Mouse (Mus musculus) kidney, adult 2 months (tissue): ENCODE measurements around the gene Vipr2. TPM values are rescaled to one million over a fixed set of nuclear protein-coding genes. Genes with fewer than 3 reads are reported as not detected.

ENCODE experiments used
- DNase-seq: peaks from one replicate; pipeline ENCODE4 v3.0.0; 2021
- H3K27ac ChIP-seq: fragments of 200-500 bp; 2 replicates; pipeline ENCODE4 v1.5.1; 2012; ENCODE audit warnings: low read depth, low read length, control low read depth, inconsistent platforms; ENCODE audit not compliant: insufficient read depth
- H3K27me3 ChIP-seq: fragments of 200-500 bp; replicated peaks from 2 replicates; pipeline ENCODE4 v1.6.1; 2012; ENCODE audit warnings: mild to moderate bottlenecking, moderate library complexity, low read length, inconsistent platforms; ENCODE audit not compliant: control insufficient read depth, insufficient read depth
- H3K36me3 ChIP-seq: fragments of 200-500 bp; 2 replicates; pipeline ENCODE4 v1.6.1; 2012; ENCODE audit warnings: mild to moderate bottlenecking, moderate library complexity, low read length, inconsistent platforms; ENCODE audit not compliant: control insufficient read depth, insufficient read depth
- H3K4me1 ChIP-seq: fragments of 200-500 bp; 2 replicates; pipeline ENCODE4 v1.6.1; 2011; ENCODE audit warnings: low read length; ENCODE audit not compliant: control insufficient read depth, insufficient read depth
- H3K4me3 ChIP-seq: fragments of 200-500 bp; 2 replicates; pipeline ENCODE4 v1.5.1; 2011; ENCODE audit warnings: mild to moderate bottlenecking, low read depth, low read length, control low read depth; ENCODE audit not compliant: insufficient read depth
- CTCF ChIP-seq: fragments of 200-500 bp; conservative IDR thresholded peaks from 2 replicates; pipeline ENCODE4 v1.5.1; 2011; ENCODE audit warnings: low read depth, mild to moderate bottlenecking, control low read depth, low read length, moderate library complexity, mixed read lengths; ENCODE audit not compliant: insufficient read depth, insufficient read length
- POLR2A ChIP-seq: fragments of 200-500 bp; IDR thresholded peaks from one replicate; pipeline ENCODE4 v1.6.1; 2011; ENCODE audit warnings: low read depth, low read length, control low read depth
- WGBS: fragments of 180-500 bp; shearing (Covaris S2); methylation state at CpG from one replicate; pipeline ENCODE4 v1.1.7; 2018; 5-methylcytosine and 5-hydroxymethylcytosine counted together
- polyA plus RNA-seq: library from polyadenylated mRNA; depleted of rRNA; stranded (reverse); fragments of >200 nt; gene quantifications from 2 replicates; pipeline ENCODE4 v1.2.3, GENCODE M21; 2012

Gene Vipr2
- polyA plus RNA-seq, 1 experiment: 0.52 TPM

- DNase-seq: no peak
- Histone ChIP-seq H3K4me1 (no peaks in the 10 kb centered on the region), H3K27me3 (no peaks in the 10 kb centered on the region), H3K36me3 (no peaks in the 10 kb centered on the region), H3K4me3 (no peak overlapping the region), H3K27ac (no peak overlapping the region)
- TF ChIP-seq POLR2A (no peak), CTCF (no peak)
- WGBS: 90% methylated on average over 2 of the region's 2 CpGs
Observed at GRCm38 (mm10) chr12:116101945-116102344, 24.4 kb downstream of the Vipr2 start.

GRCm38 (mm10) chr12:116109451-116110353 lies 32.2 kb downstream of the Vipr2 start:
- H3K36me3 ChIP-seq: no peaks in the 10 kb centered on the region
- no peak overlapping the region for H3K4me3 ChIP-seq
- H3K27ac ChIP-seq: no peak overlapping the region
- no peaks in the 10 kb centered on the region for H3K27me3 ChIP-seq
- no peaks in the 10 kb centered on the region for H3K4me1 ChIP-seq
- WGBS: 72% methylated on average over 9 of the region's 9 CpGs
- no peak for DNase-seq
- TF ChIP-seq POLR2A (no peak), CTCF (no peak)

- no peaks in the 10 kb centered on the region for H3K36me3 ChIP-seq
- WGBS: 77% methylated on average over 7 of the region's 7 CpGs
- no peak for DNase-seq
Observed at GRCm38 (mm10) chr12:116111007-116111694, 33.6 kb downstream of the Vipr2 start.

GRCm38 (mm10) chr12:116115781-116116180 lies 38.3 kb downstream of the Vipr2 start:
- Histone ChIP-seq H3K27ac (no peak overlapping the region), H3K4me1 (no peaks in the 10 kb centered on the region), H3K4me3 (no peak overlapping the region), H3K27me3 (no peaks in the 10 kb centered on the region), H3K36me3 (no peaks in the 10 kb centered on the region)
- TF ChIP-seq POLR2A (no peak), CTCF (no peak)
- 90% methylated on average over 2 of the region's 2 CpGs for WGBS
- no peak for DNase-seq

More at GRCm38 (mm10) chr12:116111007-116111694, 33.6 kb downstream of the Vipr2 start:
- TF ChIP-seq POLR2A: no peak
- TF ChIP-seq CTCF: no peak
- no peak overlapping the region for H3K4me3 ChIP-seq
- no peaks in the 10 kb centered on the region for H3K27me3 ChIP-seq
- no peaks in the 10 kb centered on the region for H3K4me1 ChIP-seq
- no peak overlapping the region for H3K27ac ChIP-seq

GRCm38 (mm10) chr12:116116455-116116854 lies 38.9 kb downstream of the Vipr2 start:
- Histone ChIP-seq H3K4me1 (no peaks in the 10 kb centered on the region), H3K4me3 (no peak overlapping the region), H3K27me3 (no peaks in the 10 kb centered on the region), H3K27ac (no peak overlapping the region), H3K36me3 (no peaks in the 10 kb centered on the region)
- no peak for DNase-seq
- 83% methylated on average over 5 of the region's 5 CpGs for WGBS
- TF ChIP-seq POLR2A: no peak
- no peak for TF ChIP-seq CTCF

GRCm38 (mm10) chr12:116117352-116117929 lies 39.9 kb downstream of the Vipr2 start:
- TF ChIP-seq POLR2A (no peak), CTCF (no peak)
- 56% methylated on average over 5 of the region's 5 CpGs for WGBS
- no peaks in the 10 kb centered on the region for H3K36me3 ChIP-seq
- H3K27me3 ChIP-seq: no peaks in the 10 kb centered on the region
- no peak overlapping the region for H3K4me3 ChIP-seq
- H3K27ac ChIP-seq: no peak overlapping the region
- H3K4me1 ChIP-seq: no peaks in the 10 kb centered on the region
- no peak for DNase-seq

GRCm38 (mm10) chr12:116119001-116119400 lies 41.5 kb downstream of the Vipr2 start:
- TF ChIP-seq POLR2A (no peak), CTCF (no peak)
- 79% methylated on average over 3 of the region's 3 CpGs for WGBS

More at GRCm38 (mm10) chr12:116119001-116119400, 41.5 kb downstream of the Vipr2 start:
- no peaks in the 10 kb centered on the region for H3K27me3 ChIP-seq
- no peaks in the 10 kb centered on the region for H3K4me1 ChIP-seq
- no peak overlapping the region for H3K27ac ChIP-seq
- H3K36me3 ChIP-seq: no peaks in the 10 kb centered on the region
- H3K4me3 ChIP-seq: no peak overlapping the region
- DNase-seq: no peak
